Mouse (Mus musculus): Measurements from ENCODE around the gene Cox4i1.

Cox4i1 gene

GRCm38 (mm10) chr8:120697154-120697978, 29.3 kb downstream of the Cox4i1 start:
- peak; percentile 76 to 80 for DNase-seq

DNA sequence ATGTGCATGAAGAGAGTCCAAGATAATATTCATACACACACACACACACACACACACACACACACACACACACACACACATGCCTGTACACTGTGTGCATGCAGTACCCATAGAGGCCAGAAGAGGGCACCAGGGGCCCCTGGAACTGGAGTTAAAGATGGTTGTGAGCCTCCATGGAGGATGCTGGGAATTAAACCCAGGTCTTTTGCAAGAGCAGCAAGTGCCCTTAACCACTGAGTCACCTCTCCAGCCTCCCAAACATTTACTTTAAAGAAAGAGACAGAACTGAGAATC, 29.9 kb downstream of the Cox4i1 start:
- DNase-seq, result no peak

GRCm38 (mm10) chr8:120698426-120698825, 30.4 kb downstream of the Cox4i1 start:
- DNase-seq, result no peak

DNA sequence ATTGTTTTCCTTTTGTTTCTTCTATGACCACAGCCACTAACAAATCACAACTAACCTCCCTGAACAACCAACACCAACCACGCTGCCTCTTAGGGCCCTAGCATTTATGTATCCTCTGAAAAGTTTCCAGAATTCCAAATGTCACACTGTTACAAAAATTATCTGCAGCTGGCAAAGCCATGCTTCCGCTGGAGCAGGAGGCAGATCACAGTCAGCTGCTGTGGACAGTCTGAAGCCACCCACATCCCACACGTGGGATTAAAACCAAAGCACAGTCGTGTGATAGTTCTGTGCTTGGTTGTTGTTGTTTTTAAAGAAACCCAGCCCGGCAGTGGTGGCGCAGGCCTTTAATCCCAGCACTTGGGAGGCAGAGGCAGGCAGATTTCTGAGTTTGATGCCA, 31.1 kb downstream of the Cox4i1 start:
- DNase-seq, result peak in 1 of 2 experiments; percentile 43

DNA sequence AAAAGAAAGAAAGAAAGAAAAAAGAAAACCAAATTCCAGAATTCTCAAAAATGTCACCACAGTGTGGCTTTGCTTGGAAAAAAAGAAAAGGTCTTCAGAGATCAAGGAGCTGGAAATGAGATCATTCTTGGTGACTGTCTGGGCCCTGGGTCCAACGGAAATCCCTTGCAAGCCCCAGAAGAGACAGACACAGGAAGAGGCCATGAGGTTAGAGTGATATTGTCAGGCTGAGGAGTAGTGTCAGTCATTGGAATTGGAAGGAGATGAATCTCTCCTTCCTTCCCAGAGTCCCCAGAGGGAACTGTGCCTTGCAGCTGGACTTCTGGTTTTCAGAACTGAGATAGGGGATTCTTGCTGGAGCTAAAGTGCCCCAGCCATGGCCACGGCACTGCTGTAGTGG, 31.5 kb downstream of the Cox4i1 start:
- DNase-seq, result no peak

DNA sequence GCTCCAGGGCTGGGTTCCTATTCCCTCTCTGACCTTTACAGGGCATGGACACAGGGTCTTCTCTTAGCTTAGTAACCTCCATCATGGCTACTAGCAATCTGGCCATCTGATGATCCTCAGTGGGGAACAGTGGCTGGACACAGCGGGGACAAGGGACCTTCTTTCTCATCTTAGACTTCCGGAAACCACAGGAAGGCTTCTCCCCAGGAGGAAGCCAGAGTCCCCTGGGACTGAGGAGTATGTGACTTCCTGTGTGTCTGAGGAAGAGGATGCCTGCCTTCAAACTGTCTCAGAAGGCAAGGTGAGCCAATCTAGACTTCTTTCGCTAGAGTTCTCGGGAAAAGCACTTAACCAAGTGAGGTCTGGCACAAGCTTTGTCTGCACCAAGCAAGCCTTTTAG, 32.0 kb downstream of the Cox4i1 start:
- DNase-seq, result no peak

DNA sequence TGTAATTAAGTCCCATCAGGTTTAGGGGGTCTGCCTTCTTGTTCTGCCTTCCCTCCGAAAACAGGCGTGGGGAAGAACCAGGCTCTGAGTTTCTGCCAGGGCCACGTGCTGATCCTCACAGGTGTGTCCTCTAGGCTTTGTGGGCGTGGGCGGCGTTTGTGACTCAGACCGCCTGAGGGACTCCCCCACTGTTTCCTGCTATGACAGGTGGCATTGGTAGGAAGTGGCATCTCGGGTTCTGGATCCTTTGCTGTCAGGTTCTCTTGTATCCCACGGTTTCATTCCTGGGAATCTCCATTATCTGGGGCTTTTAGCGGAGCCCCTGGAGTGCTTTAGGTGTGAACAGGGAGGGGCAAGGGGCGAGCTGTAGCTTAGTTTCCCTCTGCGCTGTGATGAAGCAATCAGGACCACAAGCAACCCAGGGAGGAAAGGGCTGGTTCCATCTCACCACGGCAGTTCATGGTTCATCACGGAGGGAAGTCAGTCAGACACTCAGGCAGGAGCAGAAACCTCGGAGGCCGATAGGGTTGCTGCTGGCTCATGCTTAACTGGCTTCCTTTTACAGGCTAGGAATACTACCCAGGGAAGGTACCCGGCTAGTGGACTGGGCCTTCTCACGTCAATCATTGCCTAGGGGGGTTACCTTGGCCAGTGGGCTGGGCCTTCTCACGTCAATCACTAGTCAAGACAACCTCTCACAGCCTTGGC, 33.9 kb downstream of the Cox4i1 start:
- peak in 1 of 2 experiments; percentile 45 for DNase-seq

GRCm38 (mm10) chr8:120704203-120704602, 36.2 kb downstream of the Cox4i1 start:
- DNase-seq, result no peak

- no peak for DNase-seq
Observed at GRCm38 (mm10) chr8:120705163-120705562, 37.1 kb downstream of the Cox4i1 start.

GRCm38 (mm10) chr8:120706193-120706592, 38.2 kb downstream of the Cox4i1 start:
- DNase-seq, result no peak

DNA sequence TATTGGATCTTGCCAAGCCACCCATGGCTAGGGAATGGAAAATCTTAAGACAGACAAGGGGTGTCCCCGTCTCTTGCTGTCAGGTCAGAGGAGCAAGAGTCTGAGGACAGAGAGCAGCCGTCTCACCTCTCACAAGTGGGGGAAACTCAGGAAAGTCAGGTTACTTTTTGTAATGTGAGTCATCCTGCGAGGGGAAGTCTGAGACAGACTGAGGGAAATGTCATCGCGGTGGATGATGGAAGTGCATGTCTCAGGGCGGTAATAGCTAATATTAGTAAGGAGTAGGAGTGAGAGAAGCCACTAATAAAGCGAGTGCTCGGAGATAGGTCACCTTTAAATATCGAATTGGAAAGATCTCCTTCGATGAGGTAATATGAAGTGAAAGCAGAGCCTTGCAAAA, 41.2 kb downstream of the Cox4i1 start:
- DNase-seq, result no peak

DNA sequence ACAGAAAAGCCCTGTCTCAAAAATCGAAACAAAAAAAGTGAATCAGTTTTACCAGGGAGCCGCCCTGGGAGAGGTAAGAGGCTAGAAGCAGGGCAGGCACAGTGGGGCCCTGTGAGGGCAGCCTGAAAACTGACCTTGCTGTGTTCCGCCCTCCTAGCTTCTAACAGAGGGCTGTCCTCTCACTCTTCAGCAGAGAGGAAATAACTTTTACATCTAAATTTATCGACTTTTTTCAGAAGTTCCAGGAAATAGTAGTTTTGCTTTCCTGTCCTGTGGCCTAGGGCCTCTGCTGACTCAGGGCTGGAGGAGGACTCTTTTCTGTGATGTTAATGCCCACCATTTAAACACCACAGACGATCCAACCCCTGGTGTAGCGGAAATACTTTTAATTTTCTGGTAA, 47.2 kb downstream of the Cox4i1 start:
- no peak for DNase-seq

GRCm38 (mm10) chr8:120715996-120716680, 48.1 kb downstream of the Cox4i1 start:
- DNase-seq, result no peak

GRCm38 (mm10) chr8:120719586-120720236, 51.7 kb downstream of the Cox4i1 start:
- DNase-seq, result no peak

DNA sequence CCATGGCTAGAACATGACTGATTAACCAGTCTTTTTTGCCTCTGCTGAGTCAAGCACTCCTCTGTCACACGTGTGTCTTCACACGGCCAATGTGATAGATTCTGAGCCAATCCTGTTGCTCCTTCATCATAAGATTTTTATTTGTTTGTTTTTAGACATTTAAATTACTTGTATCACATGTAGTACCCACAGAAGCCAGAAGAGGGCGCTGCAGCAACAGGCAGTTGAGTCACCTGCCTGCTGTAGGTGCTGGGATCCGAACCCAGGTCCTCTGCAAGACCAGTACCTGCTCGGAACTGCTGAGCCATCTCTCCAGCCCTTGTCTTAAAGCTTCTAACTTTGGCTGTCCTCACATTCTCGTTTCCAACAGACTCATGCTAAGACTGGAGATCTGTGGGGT, 55.0 kb downstream of the Cox4i1 start:
- DNase-seq, result no peak

Measured in kidney, postnatal 4 days (tissue).